Mouse (Mus musculus) bone marrow macrophage, adult 2 months (primary cell): ENCODE data around the gene Blm.

ENCODE experiments used
- CTCF ChIP-seq: IDR thresholded peaks from 2 replicates; pipeline ENCODE4 v1.5.1; 2012; ENCODE audit warnings: low read depth, mild to moderate bottlenecking, low read length, moderate library complexity
- POLR2A ChIP-seq: IDR thresholded peaks from 2 replicates; pipeline ENCODE4 v1.6.1; 2012; ENCODE audit warnings: mild to moderate bottlenecking, low read depth, low read length, borderline replicate concordance

DNA sequence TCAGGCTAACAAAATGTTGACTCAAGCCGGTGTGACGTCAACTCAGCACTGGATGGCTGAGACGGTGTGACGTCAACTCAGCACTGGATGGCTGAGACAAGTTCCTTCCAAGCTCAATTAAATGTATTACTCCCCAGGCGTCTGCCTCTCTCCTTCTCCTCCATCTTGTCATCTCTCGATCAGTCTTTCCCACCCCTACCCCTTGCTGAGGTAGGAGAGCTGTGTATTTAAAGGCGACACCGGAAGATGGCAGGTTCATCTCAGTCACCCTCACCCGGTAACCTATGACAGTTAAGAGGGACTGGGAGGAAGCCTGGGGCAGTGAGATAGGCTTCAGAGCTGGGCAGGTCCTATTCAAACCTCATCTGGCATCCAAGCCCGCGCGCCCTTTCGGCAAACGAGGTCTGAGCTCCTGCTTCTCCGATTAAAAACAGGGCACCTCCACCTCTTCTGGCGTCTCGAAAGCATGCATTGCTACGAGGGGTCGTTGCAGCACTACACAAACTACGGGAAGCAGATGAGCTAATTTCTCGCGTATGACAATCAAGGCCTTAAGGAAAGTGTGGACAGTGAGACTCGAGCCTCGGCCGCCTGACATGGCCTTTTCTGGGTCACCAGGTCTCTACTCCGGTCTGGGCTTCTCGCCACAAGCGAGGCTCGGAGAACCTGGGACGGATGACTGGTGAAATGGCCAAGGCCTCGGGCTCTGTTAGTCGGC is 469 bp downstream of the Blm start:
- TF ChIP-seq CTCF (no peak), POLR2A (no peak)
